8 mouse cellular contexts compared by ENCODE assay signal in the genomic region with DNA sequence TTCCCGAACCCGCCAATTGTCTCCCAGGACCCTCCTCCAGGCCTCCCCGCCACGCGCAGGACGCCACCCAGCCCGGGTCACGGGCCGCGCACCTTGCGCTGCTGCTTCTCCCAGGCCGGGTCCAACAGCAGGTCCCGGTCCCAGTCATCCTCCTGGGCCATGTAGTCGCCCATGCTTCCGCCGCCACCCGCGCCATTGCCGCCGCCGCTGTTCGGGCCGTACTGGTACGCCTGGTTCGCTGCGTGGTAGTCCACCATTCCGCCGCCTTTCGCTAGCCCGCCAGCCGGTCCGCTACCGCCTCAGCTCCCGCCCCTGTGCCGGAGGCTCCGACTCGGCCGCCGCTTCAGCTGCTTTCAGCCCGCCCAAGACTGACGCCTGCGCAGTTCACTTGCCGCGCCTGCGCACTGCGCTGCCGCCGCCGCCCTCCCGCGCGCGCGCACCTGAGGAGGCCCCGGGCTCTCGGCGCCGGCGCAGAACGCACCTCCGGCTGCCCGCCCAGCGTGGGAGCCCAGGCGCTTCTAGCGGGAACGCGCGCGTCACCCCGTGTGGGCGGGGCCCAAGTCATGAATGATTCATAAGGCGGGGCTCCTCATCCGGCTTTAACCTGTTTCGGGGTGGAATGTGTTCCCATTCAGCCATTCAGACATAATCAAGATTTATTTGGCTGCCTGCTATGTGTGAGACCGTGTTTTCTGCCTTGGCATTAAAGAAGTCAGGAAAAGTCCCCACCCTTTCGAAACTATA. TPM values are rescaled to one million over a fixed set of nuclear protein-coding genes. Genes with fewer than 3 reads are reported as not detected.
A peak's percentile ranks its signal among the peaks of the same experiment; 100 is the strongest.
DNase-seq lines count a peak whose midpoint lies in the region; ATAC-seq and TF ChIP-seq lines count a peak whose summit lies in the region.

Actn4 (minus strand) TSS at position 414 of the 744 bp plus-strand sequence.

- peak; percentile 92 for ATAC-seq in hematopoietic stem cell, adult 5-6 weeks (replicated peaks in 1 of 2; ENCODE audit: insufficient read depth in 1 of 2, low FRiP score in 2 of 2, low TSS enrichment in 1 of 2, low read depth in 1 of 2, poor library complexity in 2 of 2, severe bottlenecking in 2 of 2)
- peak; percentile 91 for ATAC-seq in lung, embryonic 16.5 days (ENCODE audit: low read depth)

- TF ChIP-seq CTCF in MEL (IDR thresholded peaks at IDR 0.05 in 2 of 3, conservative IDR thresholded peaks at IDR 0.05 in 1 of 3; ENCODE audit: control insufficient read depth in 1 of 3, insufficient read depth in 1 of 3, low read depth in 2 of 3, low read length in 3 of 3, poor library complexity in 1 of 3, severe bottlenecking in 1 of 3), result no peak
- TF ChIP-seq CTCF in cerebellum, adult 2 months (IDR thresholded peaks at IDR 0.05; ENCODE audit: borderline replicate concordance, insufficient read depth, low read depth, low read length), result no peak

- TF ChIP-seq RAD21 in MEL (IDR thresholded peaks at IDR 0.05; ENCODE audit: low read depth, low read length), result no peak

- 1% methylated on average over 76 of the region's 76 CpGs for WGBS in cerebellum, adult 2 months
- under 1% methylated on average over 76 of the region's 76 CpGs for WGBS in lung, embryonic 16.5 days

- H3K79me2 ChIP-seq in MEL (ENCODE audit: control insufficient read depth, insufficient read depth, low read length, poor library complexity), result peaks cover 48% of the 10 kb centered on the region

- no peaks in the 10 kb centered on the region for H3K9me3 ChIP-seq in MEL (replicated peaks; ENCODE audit: insufficient read depth, low read length)
- no peaks in the 10 kb centered on the region for H3K9me3 ChIP-seq in lung, embryonic 16.5 days (ENCODE audit: control insufficient read depth, low read length)

- H3K4me2 ChIP-seq in lung, embryonic 16.5 days (ENCODE audit: low read depth, low read length), result peak within 1 kb of the TSS; percentile 93

- DNase-seq in MEL (ENCODE audit: low read depth, low spot score), result peak; percentile 98
- DNase-seq in cerebellum, adult 2 months, result peak; percentile 98
- DNase-seq in forelimb bud, embryonic 11.5 days (ENCODE audit: low read depth, low spot score), result peak; percentile 97
- peak; percentile 92 for DNase-seq in layer of hippocampus, adult 9-10 months (ENCODE audit: low spot score)
- peak; percentile 95 for DNase-seq in ovary, postnatal 10 days (ENCODE audit: low spot score)
- DNase-seq in thymus, postnatal 10 days (ENCODE audit: low spot score in 2 of 2), result peak; percentile 98 to 99

- peak within 1 kb of the TSS; percentile 98 for H3K27ac ChIP-seq in MEL (ENCODE audit: control insufficient read depth, low read depth, low read length)
- H3K27ac ChIP-seq in cerebellum, adult 2 months (ENCODE audit: insufficient read depth, low read length), result peak within 1 kb of the TSS; percentile 84
- peak within 1 kb of the TSS; percentile 92 for H3K27ac ChIP-seq in lung, embryonic 16.5 days (ENCODE audit: low read length)

- no peak for TF ChIP-seq EP300 in MEL (IDR thresholded peaks at IDR 0.05; ENCODE audit: low read depth in 1 of 2, low read length in 2 of 2)

- no peaks in the 10 kb centered on the region for H3K27me3 ChIP-seq in MEL (ENCODE audit: control insufficient read depth in 1 of 2, insufficient read depth in 2 of 2, low read length in 2 of 2)
- no peaks in the 10 kb centered on the region for H3K27me3 ChIP-seq in cerebellum, adult 2 months (ENCODE audit: control insufficient read depth, insufficient read depth, low read length)
- no peaks in the 10 kb centered on the region for H3K27me3 ChIP-seq in lung, embryonic 16.5 days (ENCODE audit: control insufficient read depth, insufficient read depth, low read depth, low read length)

- peak within 1 kb of the TSS; percentile 68 to 76 for H3K4me3 ChIP-seq in MEL (ENCODE audit: control insufficient read depth in 1 of 2, insufficient read depth in 1 of 2, low read depth in 2 of 2, low read length in 2 of 2)
- H3K4me3 ChIP-seq in cerebellum, adult 2 months (replicated peaks; ENCODE audit: insufficient read depth, low read depth, low read length), result peak within 1 kb of the TSS; percentile 92
- H3K4me3 ChIP-seq in lung, embryonic 16.5 days (ENCODE audit: low read length), result peak within 1 kb of the TSS; percentile 99

- TF ChIP-seq POLR2A in MEL (IDR thresholded peaks at IDR 0.05; ENCODE audit: control insufficient read depth in 1 of 2, insufficient read depth in 1 of 2, low read depth in 1 of 2, low read length in 2 of 2, poor library complexity in 1 of 2), result peak; percentile 93 to 98
- TF ChIP-seq POLR2A in cerebellum, adult 2 months (IDR thresholded peaks at IDR 0.05; ENCODE audit: borderline replicate concordance, insufficient read depth, low read length), result peak; percentile 95

- H3K9ac ChIP-seq in MEL (ENCODE audit: control insufficient read depth, low read depth, low read length, poor library complexity, severe bottlenecking), result peak within 1 kb of the TSS; percentile 83
- H3K9ac ChIP-seq in lung, embryonic 16.5 days (ENCODE audit: low read length), result peak within 1 kb of the TSS; percentile 99

- H3K4me1 ChIP-seq in MEL (ENCODE audit: control insufficient read depth in 1 of 2, insufficient read depth in 2 of 2, low read length in 2 of 2), result peaks cover 28 to 45% of the 10 kb centered on the region in 2 experiments
- peaks cover 13% of the 10 kb centered on the region; the same call in 1 of the 2 replicates for H3K4me1 ChIP-seq in cerebellum, adult 2 months (ENCODE audit: control insufficient read depth, insufficient read depth, low read length)
- H3K4me1 ChIP-seq in lung, embryonic 16.5 days (replicated peaks; ENCODE audit: control insufficient read depth, insufficient read depth, low read length), result peaks cover 40% of the 10 kb centered on the region

- peaks cover 0 to 45% of the 10 kb centered on the region in 2 experiments; a peak in 2 of 4 replicates for H3K36me3 ChIP-seq in MEL (ENCODE audit: control insufficient read depth in 1 of 2, insufficient read depth in 2 of 2, low read length in 2 of 2)
- no peaks in the 10 kb centered on the region for H3K36me3 ChIP-seq in lung, embryonic 16.5 days (ENCODE audit: control insufficient read depth, insufficient read depth, low read length)

TF ChIP-seq in MEL, 35 proteins besides CTCF, POLR2A, EP300 and RAD21 (continues in another document):
- TF ChIP-seq BHLHE40 (IDR thresholded peaks at IDR 0.05; ENCODE audit: borderline replicate concordance, low read depth, low read length), result no peak
- peak; percentile 83 for TF ChIP-seq ZMIZ1 (IDR thresholded peaks at IDR 0.05; ENCODE audit: low read depth, low read length)
- peak; percentile 53; the same call in 1 of the 2 replicates for TF ChIP-seq E2F4 (IDR thresholded peaks at IDR 0.05; ENCODE audit: borderline replicate concordance, low read depth, low read length)
- TF ChIP-seq USF2 (IDR thresholded peaks at IDR 0.05; ENCODE audit: borderline replicate concordance in 1 of 2, insufficient read depth in 1 of 2, low read depth in 1 of 2, low read length in 2 of 2), result no peak
- TF ChIP-seq ZC3H11A (IDR thresholded peaks at IDR 0.05; ENCODE audit: low read depth, low read length), result no peak
- no peak for TF ChIP-seq ZNF384 (IDR thresholded peaks at IDR 0.05; ENCODE audit: low read depth, low read length)
- no peak for TF ChIP-seq MAFK (IDR thresholded peaks at IDR 0.05; ENCODE audit: borderline replicate concordance, low read depth, low read length)
- TF ChIP-seq SIN3A (IDR thresholded peaks at IDR 0.05; ENCODE audit: low read length), result peak; percentile 80
- peak; percentile 71; the same call in 1 of the 2 replicates for TF ChIP-seq HCFC1 (IDR thresholded peaks at IDR 0.05; ENCODE audit: low read depth, low read length)
- 0 out of 2 replicates have a peak, but pooled peaks have one; percentile 31 for TF ChIP-seq UBTF (IDR thresholded peaks at IDR 0.05; ENCODE audit: borderline replicate concordance, insufficient read depth, low read depth, low read length)
- no peak for TF ChIP-seq JUND (IDR thresholded peaks at IDR 0.05; ENCODE audit: low read depth, low read length)
- TF ChIP-seq CHD1 (IDR thresholded peaks at IDR 0.05; ENCODE audit: low read depth, low read length), result peak; percentile 66; the same call in 1 of the 2 replicates
- peak; percentile 52; the same call in 1 of the 2 replicates for TF ChIP-seq TCF12 (IDR thresholded peaks at IDR 0.05; ENCODE audit: low read depth, low read length)
- peak; percentile 81 for TF ChIP-seq TBP (IDR thresholded peaks at IDR 0.05; ENCODE audit: low read depth, low read length)
- no peak for TF ChIP-seq MEF2A (IDR thresholded peaks at IDR 0.05; ENCODE audit: extremely low read depth, insufficient replicate concordance, low read depth, low read length, poor library complexity, severe bottlenecking)
- TF ChIP-seq ELF1 (IDR thresholded peaks at IDR 0.05; ENCODE audit: low read depth, low read length), result peak; percentile 41; the same call in 1 of the 2 replicates
- TF ChIP-seq MAX (IDR thresholded peaks at IDR 0.05; ENCODE audit: low read length), result 0 out of 2 replicates have a peak, but pooled peaks have one; percentile 32
- no peak for TF ChIP-seq ETS1 (IDR thresholded peaks at IDR 0.05; ENCODE audit: low read depth, low read length)
- no peak for TF ChIP-seq USF1 (IDR thresholded peaks at IDR 0.05; ENCODE audit: low read depth, low read length)
- no peak for TF ChIP-seq GABPA (IDR thresholded peaks at IDR 0.05; ENCODE audit: low read depth, low read length)
- peak; percentile 98 for TF ChIP-seq NRF1 (IDR thresholded peaks at IDR 0.05; ENCODE audit: insufficient read depth, low read depth, low read length, poor library complexity, severe bottlenecking)
- peak; percentile 68; the same call in 1 of the 2 replicates for TF ChIP-seq MAZ (IDR thresholded peaks at IDR 0.05; ENCODE audit: low read depth, low read length)
- no peak for TF ChIP-seq KAT2A (conservative IDR thresholded peaks at IDR 0.05; ENCODE audit: low read depth, low read length)
- no peak for TF ChIP-seq MYB (IDR thresholded peaks at IDR 0.05; ENCODE audit: low read depth, low read length)
- TF ChIP-seq GATA1 (IDR thresholded peaks at IDR 0.05; ENCODE audit: low read depth, low read length), result 0 out of 2 replicates have a peak, but pooled peaks have one; percentile 26
- TF ChIP-seq SMC3 (IDR thresholded peaks at IDR 0.05; ENCODE audit: low read depth, low read length), result no peak
- no peak for TF ChIP-seq ZKSCAN1 (IDR thresholded peaks at IDR 0.05; ENCODE audit: low read depth, low read length)
- 0 out of 2 replicates have a peak, but pooled peaks have one; percentile 67 for TF ChIP-seq MYC (IDR thresholded peaks at IDR 0.05; ENCODE audit: low read depth, low read length)

RNA-seq across cellular contexts. Expression of gene Actn4, which starts in this region (rescaled TPM):
- 60.5 and 66.3 TPM in 2 replicates for total RNA-seq in MEL (2012; rRNA removed)
- polyA plus RNA-seq in MEL (2012; ENCODE audit: insufficient read depth in 1 of 2, insufficient read length in 2 of 2, low read depth in 1 of 2, low replicate concordance in 2 of 2, missing spikeins in 1 of 2), result 100 to 1,000 TPM in 1 of 2 experiments, not detected in 1; 267 TPM
- polyA plus RNA-seq in cerebellum, adult 2 months (2012; rRNA removed), result 129 and 135 TPM in 2 replicates
- total RNA-seq in hematopoietic stem cell, adult 5-6 weeks (2017), result 38.5 and 43.5 TPM in 2 replicates
- 313 and 319 TPM in 2 replicates for polyA plus RNA-seq in lung, embryonic 16.5 days (2015; fragmentation: Nextera tagmentation; extraction: Ambion mirVana)

Comparison
In these comparisons a context has a peak if more than half of its experiments do, and no peak if none do; other contexts are left out.
1. Peak in every context shown above with its lines: DNase-seq, ATAC-seq, H3K4me3 ChIP-seq and H3K27ac ChIP-seq.